Mouse (Mus musculus) cerebellum, adult (tissue): ENCODE data around the gene Maml2.
"Not testable (repeated sequence)": the region's sequence is repeated elsewhere in the genome, so short reads cannot be mapped to it uniquely, and the experiment has no call there.

Experiments used
- ATAC-seq: cut with Nextera tagmentation; 2 replicates; pipeline ENCODE4 v1.9.2; 2017; ENCODE audit warnings: mild to moderate bottlenecking, moderate library complexity, mixed read lengths; ENCODE audit not compliant: insufficient number of reproducible peaks, low FRiP score, low TSS enrichment

Maml2 gene

DNA sequence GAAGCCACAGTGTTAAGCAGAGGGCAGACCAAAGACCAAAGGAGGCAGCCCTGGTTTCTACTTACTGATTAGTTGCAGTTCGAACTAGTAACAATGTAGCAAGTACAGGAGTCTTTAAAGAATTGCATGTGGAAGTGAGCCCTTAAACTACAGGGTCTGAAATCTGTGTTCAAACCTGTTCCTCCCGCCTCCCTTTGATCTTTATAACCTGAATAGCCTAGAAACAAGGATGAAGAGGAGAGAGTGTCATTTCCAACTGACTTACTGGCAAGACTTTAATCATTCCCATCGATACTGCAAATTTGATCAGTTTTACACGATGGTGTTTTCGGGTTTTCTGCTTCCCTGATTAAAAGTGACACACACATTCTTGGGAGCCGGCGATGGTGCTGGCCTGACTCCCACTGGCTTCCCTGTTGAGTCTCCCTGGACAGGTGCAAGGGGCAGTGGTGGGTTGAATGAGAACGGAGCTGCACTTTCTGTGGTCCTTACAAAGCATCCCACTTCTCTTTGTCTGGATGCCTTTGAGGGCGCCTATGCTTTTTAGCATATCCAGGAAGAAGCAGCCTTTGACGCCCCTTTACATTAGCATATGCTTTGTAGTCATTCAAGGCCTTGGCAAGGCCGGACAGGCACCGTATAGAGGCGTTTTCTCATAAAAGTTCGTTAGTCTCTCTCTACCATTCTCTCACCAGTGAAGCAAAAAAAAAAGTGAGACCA is 401.5 kb downstream of the Maml2 start:
- no peak for ATAC-seq

DNA sequence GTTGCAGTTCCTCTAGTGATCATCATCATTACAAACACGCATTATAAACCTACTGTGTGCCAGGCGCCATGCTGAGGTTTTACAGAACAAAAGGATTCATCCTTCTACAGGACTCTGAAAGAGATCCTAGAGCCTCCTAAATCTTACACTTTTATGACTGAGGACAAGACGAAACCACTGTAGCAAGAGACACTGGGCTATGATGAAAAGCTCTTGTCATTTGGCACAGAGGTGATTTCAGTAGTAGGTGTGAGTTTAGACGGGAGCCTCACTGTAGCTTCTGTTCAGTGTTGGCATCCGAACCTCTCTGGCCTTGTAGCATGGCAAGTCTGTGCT is 402.0 kb downstream of the Maml2 start:
- ATAC-seq, result no peak

DNA sequence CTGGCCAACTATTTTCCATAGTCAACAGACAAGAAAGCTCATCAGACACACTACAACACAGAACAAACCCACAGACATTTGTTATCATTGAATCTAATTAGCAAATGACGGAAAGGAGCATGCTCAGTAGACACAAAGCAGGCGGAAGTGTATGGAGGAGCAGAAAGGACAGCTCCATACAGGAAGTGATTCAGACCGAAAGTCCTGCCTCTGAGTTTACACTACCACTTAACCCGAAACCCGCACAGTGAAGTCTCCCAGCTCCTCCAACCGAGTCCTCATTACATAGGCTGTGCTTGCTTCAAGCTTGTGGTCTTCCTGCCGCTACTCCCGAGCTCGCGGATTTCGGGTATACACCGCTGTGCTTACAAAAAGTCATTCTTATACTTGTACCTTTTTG is 404.0 kb downstream of the Maml2 start:
- no peak for ATAC-seq

DNA sequence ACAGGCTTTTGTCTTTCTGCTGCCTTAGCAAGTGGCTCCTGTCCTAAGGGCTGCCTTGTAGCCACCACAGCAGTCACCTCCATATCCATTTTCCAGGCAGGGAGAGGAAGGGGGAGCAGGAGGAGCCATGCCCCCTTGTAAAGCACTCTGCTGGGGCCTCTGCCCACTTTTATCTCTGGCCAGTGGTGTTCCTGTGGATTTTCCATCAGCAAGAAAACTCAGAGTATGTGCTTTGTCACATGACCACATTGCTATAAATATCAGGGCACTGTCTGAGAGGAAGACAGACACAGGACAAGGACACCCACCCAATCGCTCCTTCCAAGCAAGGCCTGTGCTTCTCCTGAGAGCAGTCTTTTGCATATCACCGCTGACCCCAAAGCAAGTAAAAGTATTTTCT is 405.3 kb downstream of the Maml2 start:
- no peak for ATAC-seq

DNA sequence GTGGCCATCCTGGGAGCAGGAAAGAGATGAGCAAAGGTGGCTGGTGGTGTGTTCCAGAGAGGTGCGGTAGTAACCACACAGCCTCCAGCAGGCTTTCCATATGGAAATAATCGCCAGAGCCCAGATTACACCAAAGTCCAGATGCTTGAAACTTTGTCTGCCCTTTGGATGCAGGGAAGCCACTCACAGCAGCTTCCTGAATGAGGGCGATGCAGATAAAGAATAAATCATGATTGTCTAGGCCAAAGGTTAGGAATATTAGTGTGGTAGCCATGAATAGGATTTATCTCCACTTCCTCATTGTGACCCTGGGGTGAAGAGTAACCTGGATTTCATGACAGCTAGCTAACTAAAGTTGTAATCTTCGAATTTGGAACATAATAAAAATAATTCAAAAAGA is 407.2 kb downstream of the Maml2 start:
- ATAC-seq, result no peak

DNA sequence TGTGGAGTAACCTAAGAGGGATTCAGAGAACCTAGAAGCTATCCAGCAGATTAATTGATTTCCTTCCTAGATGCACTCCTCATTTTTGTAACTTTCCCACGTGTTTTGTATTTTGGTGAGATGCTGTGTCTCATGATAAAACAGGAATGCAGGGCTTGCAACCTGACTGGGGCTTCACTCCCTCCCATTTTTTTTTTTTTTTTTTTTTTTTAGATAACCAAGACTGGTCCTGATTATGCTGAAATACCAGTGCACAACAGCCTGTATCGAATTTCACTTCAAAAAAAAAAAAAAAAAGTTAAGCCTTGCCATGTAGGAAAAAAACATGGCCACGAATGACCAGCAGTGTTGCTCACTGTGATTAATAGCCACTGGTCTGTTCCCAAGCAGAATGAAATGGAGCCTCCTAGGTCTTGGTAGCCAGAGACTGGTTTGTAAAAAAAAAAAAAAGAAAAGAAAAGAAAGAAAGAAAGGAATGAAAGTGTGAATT is 409.4 kb downstream of the Maml2 start:
- no peak for ATAC-seq

DNA sequence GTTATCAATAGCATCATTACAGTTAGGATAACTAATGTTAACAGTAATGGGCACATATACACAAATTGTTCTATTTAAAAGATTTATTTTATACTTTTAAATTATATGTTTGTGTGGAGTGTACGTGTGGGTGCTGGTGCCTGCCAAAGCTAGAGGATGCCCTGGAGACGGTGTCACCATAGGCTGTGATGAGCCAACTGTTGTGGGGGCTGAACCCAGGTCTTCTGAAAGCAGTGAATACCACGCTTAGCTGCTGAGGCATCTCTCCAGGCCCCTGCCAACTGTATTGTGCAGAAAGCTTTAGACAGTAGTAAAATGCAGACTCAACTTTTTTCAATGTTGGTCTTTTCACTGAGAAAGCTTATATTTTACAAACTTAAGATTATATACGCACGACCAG is 411.7 kb downstream of the Maml2 start:
- ATAC-seq, result no peak

DNA sequence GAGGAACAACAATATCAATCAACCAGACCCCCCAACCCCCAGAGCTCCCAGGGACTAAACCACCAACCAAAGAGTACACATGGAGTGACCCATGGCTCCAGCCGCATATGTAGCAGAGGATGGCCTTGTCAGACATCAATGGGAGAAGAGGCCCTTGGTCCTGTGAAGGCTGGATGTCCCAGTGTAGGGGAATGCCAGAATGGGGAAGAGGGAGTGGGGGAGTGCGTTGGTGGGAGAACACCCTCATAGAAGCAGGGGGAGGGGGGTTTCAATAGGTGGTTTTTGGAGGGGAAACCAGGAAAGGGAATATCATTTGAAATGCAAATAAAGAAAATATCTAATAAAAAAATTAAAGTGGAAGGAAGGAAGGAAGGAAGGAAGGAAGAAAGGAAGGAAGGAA is 418.1 kb downstream of the Maml2 start:
- not testable (repeated sequence) for ATAC-seq

DNA sequence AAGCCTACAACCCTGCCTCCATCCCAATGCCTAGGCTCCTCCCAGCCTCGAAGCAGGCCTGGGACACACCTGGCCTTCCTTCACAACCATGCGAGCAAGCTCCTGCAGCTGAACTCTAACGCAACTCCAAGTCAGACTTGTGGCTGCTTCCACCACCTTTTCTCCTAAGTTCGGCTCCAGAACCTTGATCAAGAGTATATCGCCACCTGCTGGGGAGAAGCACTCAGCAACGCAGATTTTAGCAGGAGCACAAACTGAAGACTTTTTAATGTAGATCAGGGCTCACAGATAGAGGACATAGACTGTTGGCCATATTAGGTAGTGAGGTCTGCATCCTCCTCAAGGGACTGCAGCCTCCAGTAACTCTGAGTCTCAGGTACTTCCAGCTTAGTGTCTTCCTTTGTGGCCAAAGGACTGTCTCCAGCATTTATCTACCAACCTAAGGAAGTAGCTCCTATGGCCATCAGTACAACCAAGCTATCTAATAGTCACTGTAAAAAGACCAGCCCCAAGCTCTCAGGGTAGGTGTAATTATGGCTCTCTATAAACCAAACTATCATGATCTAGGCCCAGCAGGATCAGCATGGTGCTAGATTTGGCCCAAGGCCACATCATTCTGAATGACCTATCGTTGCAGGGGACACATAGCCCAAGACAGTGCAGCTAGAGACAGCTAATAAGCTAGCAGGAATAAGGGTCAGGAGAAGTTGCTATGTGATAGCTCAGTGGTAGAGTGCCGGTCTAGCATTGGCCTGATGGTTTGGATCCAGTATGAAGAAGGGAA is 418.8 kb downstream of the Maml2 start:
- peak; percentile 45; the same call in 1 of the 2 replicates for ATAC-seq

DNA sequence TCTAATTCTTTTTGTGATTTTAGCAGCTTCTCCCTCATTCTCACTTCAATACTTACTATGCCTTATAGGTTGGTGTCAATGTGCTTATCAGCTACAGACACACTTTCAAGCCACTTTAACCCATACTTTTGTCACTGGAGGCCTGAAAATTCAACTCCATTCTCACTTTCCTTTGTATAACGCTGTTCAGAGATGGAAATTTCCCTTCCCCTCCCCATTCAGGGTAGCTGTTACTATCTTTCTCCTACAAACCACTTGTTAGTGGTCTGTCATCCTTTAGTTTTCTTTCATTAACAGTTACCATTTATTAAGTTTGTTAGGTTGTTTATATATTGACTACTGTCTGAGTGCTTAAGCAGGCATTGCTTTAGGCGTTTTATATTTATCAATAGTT is 450.6 kb downstream of the Maml2 start, which contains the start of gene Mtmr2:
Mtmr2 (plus strand) TSS at position 7 of the 394 bp plus-strand sequence.
- ATAC-seq, result no peak

DNA sequence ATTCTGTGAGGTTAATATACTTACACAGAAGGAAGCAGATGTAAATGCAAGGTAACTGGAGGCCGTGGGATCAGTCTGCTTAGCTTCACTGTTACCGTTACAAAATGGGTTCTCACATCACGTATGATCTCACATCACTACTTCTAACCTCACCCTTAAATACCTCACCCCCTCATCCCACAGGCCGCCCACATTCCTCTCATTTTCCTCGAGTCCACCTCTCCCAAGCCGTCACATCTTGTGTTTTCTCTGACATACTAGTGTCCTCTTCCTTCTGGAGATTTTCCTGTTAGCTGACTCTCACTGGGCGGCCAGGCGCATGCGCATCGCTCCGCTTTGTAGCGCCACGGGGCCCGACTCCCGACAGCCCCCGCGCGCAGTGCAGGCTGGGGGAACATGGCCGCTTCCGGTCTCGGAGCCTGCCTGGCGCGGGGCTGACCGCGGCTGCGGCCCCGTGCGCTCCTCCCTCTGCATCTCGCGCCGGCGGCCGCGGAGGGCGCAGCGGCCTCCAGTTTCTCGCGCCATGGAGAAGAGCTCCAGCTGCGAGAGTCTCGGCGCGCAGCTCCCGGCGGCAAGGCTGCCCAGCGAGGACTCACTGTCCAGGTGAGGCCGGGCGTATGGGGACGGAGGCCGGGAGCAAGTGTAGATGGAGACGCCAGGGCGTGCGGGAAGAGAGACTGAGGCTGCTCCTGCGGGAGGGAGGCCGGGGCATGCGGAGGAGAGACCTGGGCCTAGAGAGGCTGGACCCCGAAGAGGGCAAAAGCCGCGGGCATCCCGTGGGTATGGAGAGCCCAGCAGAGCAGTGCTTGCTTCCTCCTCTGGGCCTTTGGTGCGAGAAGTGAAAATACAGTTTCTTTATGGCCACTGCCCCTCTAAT is 451.3 kb downstream of the Maml2 start:
- peak; percentile 97 for ATAC-seq

DNA sequence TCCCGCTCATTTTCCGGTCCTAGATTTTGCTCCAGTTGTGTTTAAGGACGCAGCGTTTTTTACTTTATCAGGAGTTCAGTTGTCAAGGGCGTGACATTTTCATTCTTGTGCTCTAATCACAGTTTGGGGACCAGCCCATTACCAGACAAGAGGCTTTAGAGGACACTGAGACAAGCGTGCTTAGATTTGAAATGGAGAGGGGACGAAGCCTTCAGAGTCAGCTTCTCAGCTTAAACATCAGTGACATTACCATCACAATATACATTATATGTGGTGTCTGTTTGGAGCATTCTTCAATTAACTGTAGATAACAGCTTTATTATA is 451.9 kb downstream of the Maml2 start:
- ATAC-seq, result no peak

DNA sequence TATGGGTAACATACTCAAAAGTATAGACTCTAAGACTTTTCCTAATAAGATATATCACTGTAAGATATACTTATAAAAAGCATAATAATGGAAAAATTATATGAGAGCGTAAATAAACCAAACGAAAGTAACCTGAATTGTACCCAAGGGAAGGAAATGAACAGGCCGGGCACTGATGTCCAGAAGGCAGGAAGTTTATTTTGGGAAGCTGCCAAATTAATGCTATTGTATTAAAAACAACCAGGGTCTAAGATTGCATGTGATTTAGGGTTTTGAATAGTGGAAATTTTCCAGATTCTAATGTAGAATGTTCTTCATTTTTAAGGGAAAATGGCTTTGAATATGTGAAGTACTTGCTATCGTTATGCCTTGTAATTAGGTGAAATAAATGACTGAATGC is 454.8 kb downstream of the Maml2 start:
- ATAC-seq, result no peak
